Mouse (Mus musculus) heart, adult 2 months (tissue): ENCODE results near the gene Prelid3b. TPM values are rescaled to one million over a fixed set of nuclear protein-coding genes. Genes with fewer than 3 reads are reported as not detected.

Experiments
- DNase-seq, 2 experiments: peaks; one replicate each; pipeline ENCODE4 v3.0.0; 2021
- H3K27ac ChIP-seq: fragments of 200-600 bp; 2 replicates; pipeline ENCODE4 v1.8.1; 2022
- H3K27me3 ChIP-seq: fragments of 200-500 bp; 2 replicates; pipeline ENCODE4 v1.6.1; 2012; ENCODE audit warnings: mild to moderate bottlenecking, low read length, inconsistent platforms, mixed read lengths; ENCODE audit not compliant: control insufficient read depth, insufficient read depth
- H3K36me3 ChIP-seq: fragments of 200-500 bp; 2 replicates; pipeline ENCODE4 v1.6.1; 2012; ENCODE audit warnings: low read length, inconsistent platforms; ENCODE audit not compliant: control insufficient read depth, insufficient read depth
- H3K4me1 ChIP-seq: fragments of 200-500 bp; 2 replicates; pipeline ENCODE4 v1.6.1; 2011; ENCODE audit warnings: low read length; ENCODE audit not compliant: control insufficient read depth, insufficient read depth
- H3K4me3 ChIP-seq: fragments of 200-600 bp; 2 replicates; pipeline ENCODE4 v1.8.1; 2022
- H3K79me2 ChIP-seq: fragments of 200-500 bp; replicated peaks from 2 replicates; pipeline ENCODE4 v1.6.1; 2012; ENCODE audit warnings: mild to moderate bottlenecking, inconsistent platforms, low read length, moderate library complexity, mixed read lengths; ENCODE audit not compliant: control insufficient read depth, insufficient read depth
- H3K9ac ChIP-seq: fragments of 200-500 bp; 2 replicates; pipeline ENCODE4 v1.6.1; 2012; ENCODE audit warnings: low read depth, mild to moderate bottlenecking, control low read depth, inconsistent platforms, low read length, mixed read lengths
- CTCF ChIP-seq: fragments of 200-600 bp; IDR thresholded peaks from 2 replicates; pipeline ENCODE4 v1.8.1; 2022; ENCODE audit warnings: antibody characterized with exemption, mild to moderate bottlenecking, moderate library complexity
- EP300 ChIP-seq: fragments of 200-500 bp; IDR thresholded peaks from 2 replicates; pipeline ENCODE4 v1.6.1; 2011; ENCODE audit warnings: low read depth, low read length, control low read depth; ENCODE audit not compliant: insufficient read depth
- POLR2A ChIP-seq: fragments of 200-500 bp; IDR thresholded peaks from 2 replicates; pipeline ENCODE4 v1.6.1; 2011; ENCODE audit warnings: mild to moderate bottlenecking, low read depth, low read length, control low read depth; ENCODE audit not compliant: insufficient read depth
- WGBS: fragments of 180-500 bp; shearing (Covaris S2); methylation state at CpG from one replicate; pipeline ENCODE4 v1.1.7; 2018; 5-methylcytosine and 5-hydroxymethylcytosine counted together
- intact Hi-C: fragments of 180-260 bp; cut with DNase I; formaldehyde crosslinking; loops from one replicate; pipeline ENCODE4 v1.15.1; 2025
- polyA plus RNA-seq: library from polyadenylated mRNA; depleted of rRNA; stranded (reverse); fragments of >200 nt; gene quantifications from 2 replicates; pipeline ENCODE4 v1.2.3, GENCODE M21; 2012; rRNA removed
- total RNA-seq, 2 experiments: library from RNA; stranded (reverse); gene quantifications; 2 replicates each; pipeline ENCODE4 v1.2.3; 2021

The Prelid3b gene
- total and polyA plus RNA-seq, 3 experiments, result 53.1 to 58.8 (median 57.8) TPM

DNA sequence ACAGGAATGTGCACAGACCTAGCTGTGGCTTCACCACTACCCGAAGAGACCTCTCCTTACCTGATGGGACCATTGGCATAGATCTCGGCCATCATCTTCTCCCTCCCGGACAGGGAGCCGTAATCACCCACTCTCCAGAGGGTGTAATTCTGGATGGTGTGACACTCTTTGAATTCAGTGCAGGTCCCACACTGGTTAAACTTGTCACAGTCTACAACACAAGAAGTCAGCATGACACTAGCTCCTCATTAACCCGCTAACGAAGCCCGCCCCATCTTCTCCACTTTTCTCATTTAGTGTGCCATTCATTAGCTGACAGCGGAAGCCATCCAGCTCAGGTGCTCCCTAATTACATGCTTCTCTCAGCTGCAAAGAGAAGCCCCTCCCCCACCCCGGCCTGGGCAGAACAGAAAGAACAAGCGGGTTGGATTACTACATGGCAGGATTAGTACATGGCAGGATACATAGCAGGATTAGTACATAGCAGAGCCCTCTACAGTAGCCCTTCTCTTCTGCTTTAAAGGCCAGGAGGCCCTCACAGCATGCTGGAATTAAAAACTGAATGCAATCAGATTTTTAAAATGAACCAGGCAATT, 43.8 kb downstream of the Prelid3b start:
- no peaks in the 10 kb centered on the region for H3K27me3 ChIP-seq
- H3K4me1 ChIP-seq, result no peaks in the 10 kb centered on the region
- no peaks in the 10 kb centered on the region for H3K36me3 ChIP-seq
- H3K9ac ChIP-seq, result no peak overlapping the region
- DNase-seq, result no peak
- H3K4me3 ChIP-seq, result no peak overlapping the region
- 90% methylated on average over 10 of the region's 10 CpGs for WGBS
- no peak overlapping the region for H3K27ac ChIP-seq
- TF ChIP-seq EP300 (no peak), CTCF (no peak), POLR2A (no peak)
- intact Hi-C loops, result no loop called here
- no peaks in the 10 kb centered on the region for H3K79me2 ChIP-seq

DNA sequence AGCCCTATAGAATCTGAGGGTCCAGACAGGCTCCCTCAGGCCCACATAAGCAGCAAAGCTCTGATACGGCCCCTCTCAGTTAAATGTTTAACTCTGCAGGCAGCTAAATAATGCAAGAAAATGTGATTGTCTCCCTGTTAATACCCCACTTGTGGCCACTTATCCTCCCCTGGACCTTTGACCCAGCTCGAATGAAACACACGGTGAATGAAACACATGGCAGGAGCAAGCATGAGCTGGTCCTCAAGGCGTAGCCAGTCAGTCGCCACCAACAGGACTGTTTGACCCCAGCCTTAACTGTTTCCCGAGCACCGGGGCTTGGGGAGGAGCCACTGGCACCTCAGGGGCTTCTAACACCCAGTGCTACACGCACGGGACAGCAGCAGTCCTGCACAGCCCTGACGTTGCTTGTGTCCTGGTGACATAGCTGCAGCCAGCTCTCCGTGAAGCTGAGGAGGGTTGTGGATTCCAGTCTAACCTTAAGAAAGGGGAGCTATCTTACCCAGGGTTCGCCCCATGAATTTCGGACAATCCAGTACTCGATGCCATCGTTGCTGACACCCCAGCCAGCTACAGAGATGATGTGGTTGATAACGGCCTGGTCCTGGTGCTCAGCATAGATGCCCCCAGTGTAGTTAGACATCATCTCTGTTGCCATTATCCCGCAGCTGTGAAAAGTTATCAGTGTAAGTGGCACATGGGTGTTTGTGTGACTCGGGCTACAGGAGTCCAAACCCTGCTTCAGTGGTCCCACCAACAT, 44.6 kb downstream of the Prelid3b start:
- no peak for DNase-seq
- H3K79me2 ChIP-seq, result no peaks in the 10 kb centered on the region
- no peak overlapping the region for H3K27ac ChIP-seq
- TF ChIP-seq POLR2A (no peak), EP300 (no peak), CTCF (no peak)
- H3K4me3 ChIP-seq, result no peak overlapping the region
- H3K9ac ChIP-seq, result no peak overlapping the region
- H3K36me3 ChIP-seq, result no peaks in the 10 kb centered on the region
- no peaks in the 10 kb centered on the region for H3K27me3 ChIP-seq
- WGBS, result 84% methylated on average over 18 of the region's 18 CpGs
- intact Hi-C loops, result no loop called here
- no peaks in the 10 kb centered on the region for H3K4me1 ChIP-seq

DNA sequence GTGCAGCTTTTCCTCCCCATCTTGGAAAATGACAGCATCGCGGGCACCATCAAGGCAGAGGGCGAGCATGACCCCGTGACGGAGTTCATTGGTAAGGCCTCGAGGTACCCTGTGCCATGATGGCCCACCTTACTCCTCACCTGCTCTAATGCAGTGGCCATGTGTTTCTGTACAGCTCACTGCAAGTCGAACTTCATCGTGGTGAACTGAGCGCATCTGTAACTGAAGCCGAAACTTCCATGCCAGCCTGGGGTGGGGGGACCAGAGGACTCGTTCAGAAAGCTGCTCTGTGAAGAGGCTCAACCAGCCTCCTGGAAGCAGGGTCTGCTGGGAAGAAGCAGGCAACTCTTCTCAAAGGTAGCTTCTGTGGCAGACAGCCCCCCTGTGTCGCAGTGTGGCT, 46.0 kb downstream of the Prelid3b start:
- TF ChIP-seq POLR2A (no peak), EP300 (no peak), CTCF (no peak)
- DNase-seq, result no peak
- Histone ChIP-seq H3K27ac (no peak overlapping the region), H3K4me3 (no peak overlapping the region), H3K9ac (no peak overlapping the region), H3K36me3 (no peaks in the 10 kb centered on the region), H3K27me3 (no peaks in the 10 kb centered on the region), H3K4me1 (no peaks in the 10 kb centered on the region), H3K79me2 (no peaks in the 10 kb centered on the region)
- intact Hi-C loops, result no loop called here
- 93% methylated on average over 12 of the region's 12 CpGs for WGBS

DNA sequence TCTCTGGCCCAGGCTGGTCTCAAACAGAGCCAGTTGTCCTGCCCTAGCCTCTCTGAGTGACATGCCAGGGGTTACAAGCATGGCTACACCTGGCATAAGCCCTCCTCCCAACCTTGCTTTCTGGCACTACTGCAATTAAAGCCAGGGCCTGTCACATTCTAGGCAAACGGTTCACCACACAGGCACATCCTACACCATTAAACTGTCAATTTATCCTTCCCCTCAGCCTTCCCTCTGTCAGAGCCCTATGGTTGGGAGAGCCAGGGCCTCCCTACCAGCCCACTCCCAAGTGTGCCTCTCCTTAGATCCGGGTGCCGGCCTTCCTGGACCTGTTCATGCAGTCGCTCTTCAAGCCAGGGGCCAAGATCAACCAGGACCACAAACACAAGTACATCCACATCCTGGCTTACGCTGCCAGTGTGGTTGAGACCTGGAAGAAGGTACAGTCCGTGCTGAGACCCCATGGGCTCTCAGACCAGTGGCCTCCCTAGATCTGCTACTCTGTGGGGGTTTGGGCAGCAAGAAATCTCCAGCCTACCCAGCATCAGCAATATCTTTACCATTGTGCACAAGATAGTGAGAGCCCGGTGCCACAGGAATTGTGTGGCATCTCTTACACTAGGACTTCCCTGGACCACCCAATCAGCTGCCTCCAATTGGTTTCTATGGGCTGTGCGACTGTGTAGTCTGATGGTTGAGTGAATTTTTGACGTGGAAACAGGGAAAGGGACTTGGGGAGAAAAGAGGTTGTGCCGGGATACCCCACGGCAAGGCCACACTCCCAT, 48.4 kb downstream of the Prelid3b start:
- Histone ChIP-seq H3K27me3 (no peaks in the 10 kb centered on the region), H3K4me1 (no peaks in the 10 kb centered on the region), H3K79me2 (no peaks in the 10 kb centered on the region), H3K27ac (no peak overlapping the region), H3K4me3 (no peak overlapping the region), H3K36me3 (no peaks in the 10 kb centered on the region), H3K9ac (no peak overlapping the region)
- TF ChIP-seq POLR2A (no peak), CTCF (no peak), EP300 (no peak)
- intact Hi-C loops, result no loop called here
- WGBS, result 89% methylated on average over 11 of the region's 11 CpGs
- no peak for DNase-seq

DNA sequence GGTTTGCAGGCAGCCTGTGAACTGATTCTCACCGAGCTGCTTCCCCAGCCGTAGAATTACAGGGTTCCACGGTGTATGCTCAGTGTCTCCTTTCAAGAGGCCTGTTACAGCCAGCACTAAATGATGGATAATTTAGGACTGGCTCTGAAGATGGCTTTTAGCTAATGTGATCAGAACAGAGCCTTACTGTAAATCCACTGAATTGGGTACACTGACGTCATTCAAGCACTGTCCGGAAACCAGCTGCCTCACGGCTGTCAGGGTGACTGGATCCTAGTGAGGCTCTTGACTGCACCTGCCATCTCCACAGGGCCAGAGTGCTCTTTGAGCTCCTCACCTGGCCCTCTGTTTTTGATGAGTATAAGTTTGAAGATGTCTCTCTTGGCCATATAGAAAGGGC, 51.8 kb downstream of the Prelid3b start:
- DNase-seq, result no peak
- H3K9ac ChIP-seq, result no peak overlapping the region
- no peaks in the 10 kb centered on the region for H3K36me3 ChIP-seq
- H3K27ac ChIP-seq, result no peak overlapping the region
- H3K4me3 ChIP-seq, result no peak overlapping the region
- no peak for TF ChIP-seq EP300
- TF ChIP-seq CTCF, result no peak
- no peak for TF ChIP-seq POLR2A
- no peaks in the 10 kb centered on the region for H3K27me3 ChIP-seq
- intact Hi-C loops, result no loop called here
- no peaks in the 10 kb centered on the region; the same call in 1 of the 2 replicates for H3K4me1 ChIP-seq
- WGBS, result 90% methylated on average over 6 of the region's 6 CpGs
- no peaks in the 10 kb centered on the region for H3K79me2 ChIP-seq

DNA sequence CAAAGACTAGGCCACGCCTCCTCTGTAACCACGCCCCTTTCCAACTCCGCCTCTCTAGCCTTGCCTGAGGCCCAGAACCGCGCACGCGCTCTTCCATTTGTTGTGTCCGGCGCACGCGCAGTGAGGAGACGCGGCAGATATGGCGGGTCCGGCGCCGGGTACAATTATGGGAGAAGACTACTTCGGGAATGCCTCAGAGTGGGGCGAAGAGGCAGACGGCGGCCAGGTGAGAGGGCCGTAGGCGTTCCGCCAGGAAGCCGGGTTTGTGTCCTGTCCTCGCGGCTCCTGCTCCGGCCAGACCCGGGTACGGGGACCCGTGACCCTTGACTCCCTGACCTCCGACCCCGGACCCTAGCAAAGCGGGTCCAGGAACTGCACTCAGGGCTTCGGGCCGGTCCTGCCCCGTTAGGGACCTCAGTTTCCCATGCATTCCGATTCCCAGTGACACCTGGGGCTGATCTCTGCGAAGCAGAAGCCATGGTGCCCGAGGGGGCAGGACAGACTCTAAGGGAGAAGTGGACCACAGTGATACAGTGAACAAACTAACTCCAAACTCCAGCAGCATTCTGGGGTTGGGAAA, 57.1 kb downstream of the Prelid3b start, which contains the start of gene Nelfcd:
Gene Nelfcd, plus strand, starts transcription at position 74 of the 580 bp plus-strand sequence.
- TF ChIP-seq CTCF (no peak), POLR2A (peak; percentile 68), EP300 (0 out of 2 replicates have a peak, but pooled peaks have one; percentile 25)
- under 1% methylated on average over 40 of the region's 40 CpGs for WGBS
- Histone ChIP-seq H3K79me2 (peaks cover 3% of the 10 kb centered on the region; the same call in 1 of the 2 replicates), H3K27me3 (no peaks in the 10 kb centered on the region), H3K4me3 (peak within 1 kb of the TSS; percentile 96), H3K27ac (peak within 1 kb of the TSS; percentile 93), H3K36me3 (no peaks in the 10 kb centered on the region), H3K9ac (peak within 1 kb of the TSS; percentile 92), H3K4me1 (no peaks in the 10 kb centered on the region; the same call in 1 of the 2 replicates)
- DNase-seq, result peak; percentile 94
- intact Hi-C loops, result loop anchor here (2.0 to 10.0 kb wide), 5 partner anchors 23 to 259 kb away; partner anchors contain the start of genes Ctsz and Prelid3b

Other genes starting within 250 kb of the Prelid3b start
- gene Gnas, start 188.8 kb downstream of the Prelid3b start, total RNA-seq, result 1,000 to 10,000 TPM; 1,140 to 1,235 TPM
- 1,079 and 1,189 TPM in 2 replicates for gene Gnas, start 188.8 kb downstream of the Prelid3b start, polyA plus RNA-seq
- gene Gm20721, start 126.4 kb downstream of the Prelid3b start, total RNA-seq, result 1 to 10 TPM; 1.6 to 1.8 TPM
- gene Gm20721, start 126.4 kb downstream of the Prelid3b start, polyA plus RNA-seq, result 0.12 TPM in 1 of 2 replicates, not detected in the other
- 10 to 100 TPM; 26.5 to 30.3 TPM for gene Nelfcd, start 57.3 kb downstream of the Prelid3b start, total RNA-seq
- gene Nelfcd, start 57.3 kb downstream of the Prelid3b start, polyA plus RNA-seq, result 38.1 and 47.5 TPM in 2 replicates
- 10 to 100 TPM; 31.1 to 34.4 TPM for gene Ctsz, start 34.0 kb downstream of the Prelid3b start, total RNA-seq
- gene Ctsz, start 34.0 kb downstream of the Prelid3b start, polyA plus RNA-seq, result 49.5 and 59.5 TPM in 2 replicates
- gene Tubb1, start 22.4 kb downstream of the Prelid3b start, total RNA-seq, result 10 to 100 TPM in 1 of 2 experiments, 1 to 10 TPM in 1; 4.1 to 21.4 TPM
- gene Tubb1, start 22.4 kb downstream of the Prelid3b start, polyA plus RNA-seq, result 6.8 and 9.7 TPM in 2 replicates
- 1,000 to 10,000 TPM; 1,426 to 1,687 TPM for gene Atp5e, start 9.0 kb downstream of the Prelid3b start, total RNA-seq
- gene Atp5e, start 9.0 kb downstream of the Prelid3b start, polyA plus RNA-seq, result 969 and 1,190 TPM in 2 replicates
- under 1 TPM; 0.08 to 0.11 TPM for gene Zfp831, start 170.5 kb upstream of the Prelid3b start, total RNA-seq
- gene Zfp831, start 170.5 kb upstream of the Prelid3b start, polyA plus RNA-seq, result 0.03 and 0.10 TPM in 2 replicates